ENCODE assay signal across 8 mouse cellular contexts in genomic region chr10:15299331-15300198, GRCm38 (mm10).
DNase-seq lines count a peak whose midpoint lies in the region; ATAC-seq and TF ChIP-seq lines count a peak whose summit lies in the region.

No protein-coding gene starts in this region.

- 34% methylated on average over 11 of the region's 11 CpGs for WGBS in limb, embryonic 12.5 days
- WGBS in limb, embryonic 10.5 days, result 44% methylated on average over 11 of the region's 11 CpGs
- 24% methylated on average over 11 of the region's 11 CpGs for WGBS in hindbrain, embryonic 16.5 days
- WGBS in stomach, postnatal 0 days, result 42% methylated on average over 11 of the region's 11 CpGs

- peak; percentile 63; the same call in 1 of the 2 replicates for ATAC-seq in limb, embryonic 12.5 days (ENCODE audit: insufficient number of reproducible peaks, insufficient read depth, low FRiP score, low TSS enrichment, low read depth)
- peak; percentile 56 for ATAC-seq in hindbrain, embryonic 16.5 days
- ATAC-seq in stomach, postnatal 0 days (ENCODE audit: low FRiP score, low TSS enrichment), result no peak

- H3K4me2 ChIP-seq in limb, embryonic 12.5 days, result no peak overlapping the region
- H3K4me2 ChIP-seq in hindbrain, embryonic 16.5 days (ENCODE audit: low read length), result peak overlapping the region; percentile 47
- H3K4me2 ChIP-seq in stomach, postnatal 0 days (replicated peaks; ENCODE audit: low read depth), result peak overlapping the region; percentile 1; the same call in 1 of the 2 replicates

- no peak overlapping the region for H3K9ac ChIP-seq in limb, embryonic 12.5 days (replicated peaks)
- no peak overlapping the region for H3K9ac ChIP-seq in hindbrain, embryonic 16.5 days (ENCODE audit: low read depth, low read length)
- H3K9ac ChIP-seq in stomach, postnatal 0 days (ENCODE audit: low read length), result no peak overlapping the region

- peak; percentile 4 for DNase-seq in cerebellum, adult 8-10 months
- DNase-seq in cerebellum, adult 9-11 months, result no peak
- no peak for DNase-seq in limb, embryonic 10.5 days (ENCODE audit: low spot score)
- no peak for DNase-seq in stomach, postnatal 0 days (ENCODE audit: low spot score)
- no peak for DNase-seq in thymus, adult 18-20 months
- no peak for DNase-seq in layer of hippocampus, adult 18-20 months (ENCODE audit: low spot score in 2 of 2)

- TF ChIP-seq EP300 in stomach, postnatal 0 days (optimal IDR thresholded peaks at IDR 0.05), result no peak

- no peaks in the 10 kb centered on the region for H3K27me3 ChIP-seq in limb, embryonic 12.5 days
- H3K27me3 ChIP-seq in limb, embryonic 10.5 days (ENCODE audit: low read depth, poor library complexity, severe bottlenecking), result no peaks in the 10 kb centered on the region
- H3K27me3 ChIP-seq in hindbrain, embryonic 16.5 days (replicated peaks; ENCODE audit: control insufficient read depth, insufficient read depth, low read length), result no peaks in the 10 kb centered on the region
- no peaks in the 10 kb centered on the region for H3K27me3 ChIP-seq in stomach, postnatal 0 days (ENCODE audit: control insufficient read depth, insufficient read depth, low read length)

- no peak overlapping the region for H3K4me3 ChIP-seq in limb, embryonic 12.5 days (replicated peaks)
- no peak overlapping the region for H3K4me3 ChIP-seq in limb, embryonic 10.5 days
- H3K4me3 ChIP-seq in hindbrain, embryonic 16.5 days (ENCODE audit: low read length), result peak overlapping the region; percentile 17; the same call in 1 of the 2 replicates
- H3K4me3 ChIP-seq in stomach, postnatal 0 days (ENCODE audit: low read depth, low read length), result no peak overlapping the region

- peaks cover 7% of the 10 kb centered on the region; the same call in 1 of the 2 replicates for H3K4me1 ChIP-seq in limb, embryonic 12.5 days (replicated peaks)
- H3K4me1 ChIP-seq in limb, embryonic 10.5 days, result 0 out of 2 replicates have a peak, but pooled peaks cover 7% of the 10 kb centered on the region
- H3K4me1 ChIP-seq in hindbrain, embryonic 16.5 days (ENCODE audit: control insufficient read depth, insufficient read depth, low read depth, low read length), result 0 out of 2 replicates have a peak, but pooled peaks cover 2% of the 10 kb centered on the region
- no peaks in the 10 kb centered on the region for H3K4me1 ChIP-seq in stomach, postnatal 0 days (replicated peaks; ENCODE audit: control insufficient read depth, insufficient read depth)

- H3K9me3 ChIP-seq in limb, embryonic 12.5 days, result no peaks in the 10 kb centered on the region
- H3K9me3 ChIP-seq in limb, embryonic 10.5 days (replicated peaks), result no peaks in the 10 kb centered on the region
- no peaks in the 10 kb centered on the region for H3K9me3 ChIP-seq in hindbrain, embryonic 16.5 days (ENCODE audit: control insufficient read depth, low read length)
- no peaks in the 10 kb centered on the region for H3K9me3 ChIP-seq in stomach, postnatal 0 days (ENCODE audit: control insufficient read depth, low read length)

- H3K36me3 ChIP-seq in limb, embryonic 12.5 days, result no peaks in the 10 kb centered on the region
- no peaks in the 10 kb centered on the region for H3K36me3 ChIP-seq in limb, embryonic 10.5 days
- H3K36me3 ChIP-seq in hindbrain, embryonic 16.5 days (ENCODE audit: control insufficient read depth, insufficient read depth, low read length), result no peaks in the 10 kb centered on the region
- no peaks in the 10 kb centered on the region for H3K36me3 ChIP-seq in stomach, postnatal 0 days (ENCODE audit: control insufficient read depth, insufficient read depth, low read length)

- H3K27ac ChIP-seq in limb, embryonic 12.5 days, result no peak overlapping the region
- no peak overlapping the region for H3K27ac ChIP-seq in limb, embryonic 10.5 days
- H3K27ac ChIP-seq in hindbrain, embryonic 16.5 days (ENCODE audit: low read depth, low read length), result no peak overlapping the region
- H3K27ac ChIP-seq in stomach, postnatal 0 days (replicated peaks), result no peak overlapping the region

- TF ChIP-seq CTCF in stomach, postnatal 0 days (IDR thresholded peaks at IDR 0.05; ENCODE audit: low read depth), result no peak
